8 mouse cellular contexts compared by ENCODE assay signal in genomic region chr6:97178491-97179366, GRCm38 (mm10). TPM values are rescaled to one million over a fixed set of nuclear protein-coding genes. Genes with fewer than 3 reads are reported as not detected.
DNase-seq lines count a peak whose midpoint lies in the region; ATAC-seq and TF ChIP-seq lines count a peak whose summit lies in the region.

TSS of gene Tmf1 (minus strand) at chr6:97179122.

- peak within 1 kb of the TSS; percentile 85 for H3K9ac ChIP-seq in hindbrain, postnatal 0 days (replicated peaks; ENCODE audit: low read length)

- intact Hi-C loops in gastrocnemius, adult 2 months (cut with DNase I) = loop anchor here (10.0 kb wide), 1 partner anchor 66 kb away; no protein-coding TSS in a partner anchor
- intact Hi-C loops in left cerebral cortex, adult 2 months (cut with DNase I) = loop anchor here (2.0 to 10.0 kb wide), 2 partner anchors 24 to 346 kb away; no protein-coding TSS in a partner anchor

- no peak; the same call in 1 of the 2 replicates for TF ChIP-seq CTCF in gastrocnemius, adult 2 months (IDR thresholded peaks at IDR 0.05)
- TF ChIP-seq CTCF in hindbrain, postnatal 0 days (IDR thresholded peaks at IDR 0.05; ENCODE audit: low read depth) = no peak
- no peak for TF ChIP-seq CTCF in left cerebral cortex, adult 2 months (IDR thresholded peaks at IDR 0.05)

- peak; percentile 98 for ATAC-seq in hindbrain, postnatal 0 days
- peak; percentile 96 for ATAC-seq in megakaryocyte, adult 5-6 weeks (ENCODE audit: poor library complexity, severe bottlenecking)

- H3K27me3 ChIP-seq in hindbrain, postnatal 0 days (ENCODE audit: insufficient read depth, low read length) = no peaks in the 10 kb centered on the region

- peak within 1 kb of the TSS; percentile 95 for H3K27ac ChIP-seq in gastrocnemius, adult 2 months
- peak within 1 kb of the TSS; percentile 93 for H3K27ac ChIP-seq in hindbrain, postnatal 0 days
- peak within 1 kb of the TSS; percentile 97 for H3K27ac ChIP-seq in left cerebral cortex, adult 2 months

- WGBS in hindbrain, postnatal 0 days = under 1% methylated on average over 80 of the region's 80 CpGs

- H3K4me2 ChIP-seq in hindbrain, postnatal 0 days (ENCODE audit: low read depth, low read length) = peak within 1 kb of the TSS; percentile 83

- H3K9me3 ChIP-seq in hindbrain, postnatal 0 days (ENCODE audit: low read length) = no peaks in the 10 kb centered on the region

- peak; percentile 73 for DNase-seq in WW6 (ENCODE audit: low read depth, low spot score)
- DNase-seq in cerebellum, postnatal 4 days (ENCODE audit: low spot score in 2 of 2) = peak; percentile 80 to 90
- DNase-seq in gastrocnemius, adult 2 months = peak; percentile 97
- DNase-seq in hindbrain, postnatal 0 days (ENCODE audit: low spot score) = peak; percentile 98
- DNase-seq in left cerebral cortex, adult 2 months (ENCODE audit: extremely low spot score in 1 of 2, low spot score in 2 of 2) = peak; percentile 96
- DNase-seq in right cerebral cortex, adult 2 months (ENCODE audit: low spot score in 2 of 2) = peak; percentile 95 to 97
- peak; percentile 96 for DNase-seq in urinary bladder, postnatal 14 days (ENCODE audit: low spot score)

- peaks cover 4% of the 10 kb centered on the region; the same call in 1 of the 2 replicates for H3K36me3 ChIP-seq in hindbrain, postnatal 0 days (ENCODE audit: insufficient read depth, low read length)

- peaks cover 5% of the 10 kb centered on the region; the same call in 1 of the 2 replicates for H3K4me1 ChIP-seq in hindbrain, postnatal 0 days (ENCODE audit: insufficient read depth, low read length)

- H3K4me3 ChIP-seq in gastrocnemius, adult 2 months = peak within 1 kb of the TSS; percentile 79
- peak within 1 kb of the TSS; percentile 97 for H3K4me3 ChIP-seq in hindbrain, postnatal 0 days (ENCODE audit: low read length)
- peak within 1 kb of the TSS; percentile 93 for H3K4me3 ChIP-seq in left cerebral cortex, adult 2 months

RNA-seq across cellular contexts. Expression of gene Tmf1, which starts in this region (rescaled TPM):
- total RNA-seq in gastrocnemius, adult 2 months (2021) = 10 to 100 TPM; 46.7 to 50.5 TPM
- total RNA-seq in hindbrain, postnatal 0 days (2014; rRNA removed) = 15.9 and 19.8 TPM in 2 replicates
- 50.8 and 53.5 TPM in 2 replicates for polyA plus RNA-seq in hindbrain, postnatal 0 days (2015; fragmentation: Nextera tagmentation; extraction: Ambion mirVana)
- total RNA-seq in left cerebral cortex, adult 2 months (2021) = 10 to 100 TPM; 51.9 to 52.9 TPM
- 21.5 and 22.6 TPM in 2 replicates for total RNA-seq in megakaryocyte, adult 5-6 weeks (2015)
- total RNA-seq in megakaryocyte, adult 5-6 weeks (2017) = 98.2 and 120 TPM in 2 replicates

Comparison
In these comparisons a context has a peak if more than half of its experiments do, and no peak if none do; other contexts are left out.
1. Peak in every context shown above with its lines: DNase-seq, ATAC-seq, H3K4me3 ChIP-seq and H3K27ac ChIP-seq.